Mouse (Mus musculus) lung, embryonic 14.5 days (tissue): ENCODE results near the gene Ppp2r5d. TPM values are rescaled to one million over a fixed set of nuclear protein-coding genes. Genes with fewer than 3 reads are reported as not detected.

Source experiments
- ATAC-seq: fragments of 200-750 bp; cut with Nextera tagmentation; 2 replicates; pipeline ENCODE4 v1.8.0; 2017; ENCODE audit warnings: mild to moderate bottlenecking, moderate TSS enrichment, moderate library complexity; ENCODE audit not compliant: insufficient read depth
- DNase-seq: peaks from one replicate; pipeline ENCODE4 v3.0.0-alpha.2; 2015
- H3K27ac ChIP-seq: fragments of 300-500 bp; sonication (generic); 2 replicates; pipeline ENCODE4 v1.5.1; 2014; ENCODE audit warnings: low read depth, mild to moderate bottlenecking, moderate library complexity
- H3K27me3 ChIP-seq: fragments of 300-500 bp; sonication (generic); 2 replicates; pipeline ENCODE4 v1.6.1; 2014; ENCODE audit warnings: low read length, control low read depth; ENCODE audit not compliant: insufficient read depth
- H3K36me3 ChIP-seq: fragments of 300-500 bp; sonication (generic); 2 replicates; pipeline ENCODE4 v1.6.1; 2014; ENCODE audit warnings: control low read depth; ENCODE audit not compliant: insufficient read depth
- H3K4me1 ChIP-seq: fragments of 300-500 bp; sonication (generic); 2 replicates; pipeline ENCODE4 v1.6.1; 2014; ENCODE audit warnings: antibody characterized with exemption, control low read depth; ENCODE audit not compliant: insufficient read depth
- H3K4me2 ChIP-seq: fragments of 300-500 bp; sonication (generic); 2 replicates; pipeline ENCODE4 v1.6.1; 2014; ENCODE audit warnings: mild to moderate bottlenecking
- H3K4me3 ChIP-seq: fragments of 300-500 bp; sonication (generic); 2 replicates; pipeline ENCODE4 v1.5.1; 2014; ENCODE audit warnings: low read depth, low read length
- H3K9ac ChIP-seq: fragments of 300-500 bp; sonication (generic); 2 replicates; pipeline ENCODE4 v1.6.1; 2014
- H3K9me3 ChIP-seq: fragments of 300-500 bp; sonication (generic); 2 replicates; pipeline ENCODE4 v1.6.1; 2016; ENCODE audit warnings: low read depth, low read length, control low read depth
- CTCF ChIP-seq: IDR thresholded peaks from 2 replicates; pipeline ENCODE4 v1.5.1; 2016; ENCODE audit warnings: antibody characterized with exemption, low read depth
- WGBS: fragments of 180-500 bp; shearing (Covaris S2); extraction: QIAGEN DNeasy Blood & Tissue Kit; methylation state at CpG from one replicate; pipeline ENCODE4 v1.1.7; 2014; 5-methylcytosine and 5-hydroxymethylcytosine counted together
- polyA plus RNA-seq: library from polyadenylated mRNA; unstranded; fragments of >200 nt; fragmentation: Nextera tagmentation; extraction: Ambion mirVana; gene quantifications from 2 replicates; pipeline ENCODE4 v1.2.1, GENCODE M21; 2014

The Ppp2r5d gene
- polyA plus RNA-seq, 1 experiment from 2014 or later, result 104 TPM

GRCm38 (mm10) chr17:46747234-46747633, 42.3 kb upstream of the Ppp2r5d start:
- no peak overlapping the region for H3K9ac ChIP-seq
- H3K27me3 ChIP-seq, result no peaks in the 10 kb centered on the region
- H3K36me3 ChIP-seq, result peaks cover 38% of the 10 kb centered on the region
- H3K4me3 ChIP-seq, result no peak overlapping the region
- no peak overlapping the region for H3K4me2 ChIP-seq
- no peaks in the 10 kb centered on the region for H3K9me3 ChIP-seq
- DNase-seq, result no peak
- H3K27ac ChIP-seq, result no peak overlapping the region
- ATAC-seq, result no peak
- no peak for TF ChIP-seq CTCF
- 78% methylated on average over 8 of the region's 8 CpGs for WGBS
- H3K4me1 ChIP-seq, result peaks cover 9% of the 10 kb centered on the region; the same call in 1 of the 2 replicates

- H3K27ac ChIP-seq, result no peak overlapping the region
- no peak overlapping the region for H3K4me2 ChIP-seq
- no peak for DNase-seq
- no peak overlapping the region for H3K9ac ChIP-seq
- no peaks in the 10 kb centered on the region for H3K9me3 ChIP-seq
- no peaks in the 10 kb centered on the region for H3K27me3 ChIP-seq
- H3K4me1 ChIP-seq, result peaks cover under 1% of the 10 kb centered on the region; the same call in 1 of the 2 replicates
- no peak for ATAC-seq
- 84% methylated on average over 2 of the region's 2 CpGs for WGBS
- peaks cover 47% of the 10 kb centered on the region for H3K36me3 ChIP-seq
- H3K4me3 ChIP-seq, result no peak overlapping the region
- TF ChIP-seq CTCF, result no peak
Observed at GRCm38 (mm10) chr17:46745506-46745905, 40.6 kb upstream of the Ppp2r5d start.

- no peak for DNase-seq
- H3K27ac ChIP-seq, result no peak overlapping the region
- H3K4me3 ChIP-seq, result no peak overlapping the region
- 83% methylated on average over 9 of the region's 9 CpGs for WGBS
- peaks cover 47% of the 10 kb centered on the region for H3K36me3 ChIP-seq
- H3K9ac ChIP-seq, result no peak overlapping the region
- ATAC-seq, result no peak
- H3K27me3 ChIP-seq, result no peaks in the 10 kb centered on the region
- H3K4me2 ChIP-seq, result no peak overlapping the region
- TF ChIP-seq CTCF, result no peak
- no peaks in the 10 kb centered on the region for H3K4me1 ChIP-seq
- no peaks in the 10 kb centered on the region for H3K9me3 ChIP-seq
Observed at GRCm38 (mm10) chr17:46742986-46743385, 38.1 kb upstream of the Ppp2r5d start.

- DNase-seq (no peak), ATAC-seq (no peak)
- Histone ChIP-seq H3K4me2 (no peak overlapping the region), H3K36me3 (peaks cover 45% of the 10 kb centered on the region), H3K27me3 (no peaks in the 10 kb centered on the region), H3K9ac (no peak overlapping the region), H3K4me1 (no peaks in the 10 kb centered on the region), H3K9me3 (no peaks in the 10 kb centered on the region), H3K4me3 (no peak overlapping the region), H3K27ac (no peak overlapping the region)
- no peak for TF ChIP-seq CTCF
- 84% methylated on average over 6 of the region's 6 CpGs for WGBS
Observed at GRCm38 (mm10) chr17:46741305-46741704, 36.4 kb upstream of the Ppp2r5d start.

GRCm38 (mm10) chr17:46736160-46736559, 31.2 kb upstream of the Ppp2r5d start:
- WGBS, result 60% methylated on average over 9 of the region's 10 CpGs
- H3K4me1 ChIP-seq, result no peaks in the 10 kb centered on the region
- H3K4me2 ChIP-seq, result no peak overlapping the region
- peak; percentile 48 for DNase-seq
- peaks cover 23% of the 10 kb centered on the region for H3K36me3 ChIP-seq
- TF ChIP-seq CTCF, result peak; percentile 58
- no peaks in the 10 kb centered on the region for H3K27me3 ChIP-seq
- ATAC-seq, result no peak
- H3K9me3 ChIP-seq, result no peaks in the 10 kb centered on the region
- H3K9ac ChIP-seq, result no peak overlapping the region
- H3K4me3 ChIP-seq, result no peak overlapping the region
- no peak overlapping the region for H3K27ac ChIP-seq

- ATAC-seq, result no peak
- 83% methylated on average over 7 of the region's 7 CpGs for WGBS
Observed at GRCm38 (mm10) chr17:46735287-46735686, 30.4 kb upstream of the Ppp2r5d start.

GRCm38 (mm10) chr17:46734055-46734454, 29.1 kb upstream of the Ppp2r5d start:
- DNase-seq, result no peak
- peaks cover 6% of the 10 kb centered on the region; the same call in 1 of the 2 replicates for H3K27me3 ChIP-seq
- WGBS, result 94% methylated on average over 3 of the region's 3 CpGs
- H3K4me1 ChIP-seq, result no peaks in the 10 kb centered on the region
- no peak for ATAC-seq
- peaks cover 21% of the 10 kb centered on the region for H3K36me3 ChIP-seq
- H3K27ac ChIP-seq, result no peak overlapping the region
- H3K9ac ChIP-seq, result no peak overlapping the region
- no peak overlapping the region for H3K4me2 ChIP-seq
- H3K9me3 ChIP-seq, result no peaks in the 10 kb centered on the region
- H3K4me3 ChIP-seq, result no peak overlapping the region
- no peak for TF ChIP-seq CTCF

More at GRCm38 (mm10) chr17:46735287-46735686, 30.4 kb upstream of the Ppp2r5d start:
- Histone ChIP-seq H3K27ac (no peak overlapping the region), H3K4me1 (no peaks in the 10 kb centered on the region), H3K27me3 (no peaks in the 10 kb centered on the region), H3K4me3 (no peak overlapping the region), H3K9ac (no peak overlapping the region), H3K9me3 (no peaks in the 10 kb centered on the region), H3K4me2 (no peak overlapping the region), H3K36me3 (peaks cover 21% of the 10 kb centered on the region)
- no peak for DNase-seq
- no peak for TF ChIP-seq CTCF
